Mouse (Mus musculus): ENCODE data around the gene Ptprq.

The Ptprq gene

DNA sequence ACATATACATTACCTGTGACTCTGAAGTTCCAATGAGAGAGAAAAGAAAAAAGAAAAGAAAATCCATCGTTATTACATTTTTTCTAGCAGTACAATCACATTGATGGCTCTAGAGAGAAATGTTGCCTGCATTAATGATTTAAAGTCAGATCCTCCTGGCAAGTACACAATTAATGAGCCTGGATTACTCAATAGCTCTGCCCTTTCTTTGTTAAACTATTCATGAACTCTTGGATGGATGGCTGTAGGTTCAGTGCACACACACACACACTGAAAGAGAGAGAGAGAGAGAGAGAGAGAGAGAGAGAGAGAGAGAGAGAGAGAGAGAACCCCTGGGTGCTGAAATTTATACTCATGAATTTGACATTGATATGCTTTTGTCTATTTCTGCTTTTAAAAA, at the start of gene Ptprq:
Ptprq (minus strand) TSS at position 246 of the 400 bp plus-strand sequence.
- DNase-seq (ENCODE audit: low spot score): no peak

DNA sequence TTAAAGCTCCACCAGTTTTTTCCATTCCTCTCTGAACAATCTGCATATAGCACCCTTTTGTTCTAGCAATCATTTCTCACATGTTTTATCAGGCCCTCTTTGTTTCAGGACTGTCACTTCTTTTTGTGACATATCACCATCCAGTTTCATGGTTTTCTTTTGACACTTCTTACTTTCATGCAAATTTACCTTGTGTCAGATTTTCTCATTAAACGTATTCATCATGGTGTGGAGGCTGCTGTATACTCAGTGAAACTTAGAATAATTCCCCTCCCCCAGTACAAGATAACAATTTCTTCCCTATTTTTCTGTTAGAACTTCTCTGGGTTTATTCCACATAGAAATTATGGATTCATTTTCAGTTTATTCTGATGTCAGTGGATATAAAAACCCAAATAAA, 39.8 kb upstream of the Ptprq start:
- no peak for DNase-seq (ENCODE audit: low spot score)

DNA sequence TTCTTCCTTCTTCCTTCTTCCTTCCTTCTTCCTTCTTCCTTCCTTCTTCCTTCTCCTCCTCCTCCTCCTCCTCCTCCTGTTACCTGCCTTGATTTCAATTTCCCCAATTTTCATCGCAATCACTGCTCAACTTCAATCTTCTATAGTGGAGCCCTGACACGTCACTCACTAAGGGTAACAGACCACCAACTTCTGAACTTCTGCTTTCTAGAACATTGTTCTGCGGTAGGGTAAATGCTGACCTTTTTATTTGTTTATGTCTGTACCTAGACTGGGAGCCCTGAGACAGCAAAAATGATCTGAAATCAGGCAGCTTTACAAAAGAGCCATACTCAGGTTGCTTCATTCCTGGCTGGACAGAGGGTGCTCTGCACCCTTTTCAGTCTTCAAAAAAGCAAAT, 33.6 kb upstream of the Ptprq start:
- no peak for DNase-seq (ENCODE audit: low spot score)

DNA sequence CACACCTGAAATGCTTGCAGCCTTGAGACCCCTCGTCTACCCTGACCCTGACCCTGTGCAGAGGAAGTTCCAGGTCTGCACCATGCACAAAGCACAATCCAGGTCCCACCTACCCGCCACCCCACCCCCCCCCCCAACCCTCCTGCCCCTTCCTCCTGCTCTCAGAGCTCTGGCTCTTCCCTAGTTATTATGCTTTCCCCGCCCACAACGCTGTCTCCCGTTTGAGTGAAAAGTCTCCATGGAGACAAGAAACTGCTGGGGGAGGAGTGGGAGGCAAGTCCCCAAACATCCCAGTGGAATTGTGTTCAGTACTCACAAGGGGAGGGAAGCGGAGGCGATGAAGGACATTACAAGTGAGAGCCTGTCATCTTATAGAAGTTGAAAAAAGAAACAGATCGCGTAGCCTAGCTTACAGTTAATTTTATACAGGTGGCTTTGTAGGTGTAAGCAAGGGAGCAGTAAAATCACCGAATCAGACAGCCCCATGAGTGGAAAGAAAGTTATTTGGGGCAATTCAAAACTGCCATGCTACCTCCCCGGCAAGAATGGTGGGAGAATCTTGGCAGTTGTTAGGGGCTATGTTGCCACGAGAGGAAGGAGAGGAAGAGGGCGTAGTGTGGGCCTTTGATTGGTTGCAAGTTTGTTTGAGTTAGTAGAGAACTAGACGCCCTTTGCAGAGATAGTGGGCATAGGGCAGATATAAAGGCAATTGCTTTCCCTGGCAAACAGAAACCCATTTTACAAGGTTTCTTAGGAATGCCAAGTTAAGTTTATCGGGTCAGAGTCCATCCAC, 32.7 kb upstream of the Ptprq start:
- DNase-seq (ENCODE audit: low spot score): no peak

DNA sequence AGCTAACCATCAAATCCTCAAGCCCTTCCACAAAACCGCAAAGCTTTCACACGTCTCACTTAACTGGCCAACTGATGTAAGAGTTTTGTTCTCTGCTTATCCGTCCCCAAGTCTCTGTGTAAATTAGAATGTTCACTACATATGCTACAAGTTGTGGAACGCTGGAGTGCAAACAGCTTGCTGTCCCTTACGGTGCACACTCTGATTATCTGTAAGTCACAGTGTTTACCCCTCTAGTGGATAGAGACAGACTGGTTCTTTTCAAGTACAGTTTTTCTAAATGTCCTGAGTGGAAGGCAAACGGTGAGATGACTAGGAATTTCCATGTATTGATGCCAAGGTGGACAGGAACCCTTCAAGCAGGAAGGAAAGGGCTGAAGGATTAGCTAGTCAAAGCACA, 32.1 kb upstream of the Ptprq start:
- no peak for DNase-seq (ENCODE audit: low spot score)

DNA sequence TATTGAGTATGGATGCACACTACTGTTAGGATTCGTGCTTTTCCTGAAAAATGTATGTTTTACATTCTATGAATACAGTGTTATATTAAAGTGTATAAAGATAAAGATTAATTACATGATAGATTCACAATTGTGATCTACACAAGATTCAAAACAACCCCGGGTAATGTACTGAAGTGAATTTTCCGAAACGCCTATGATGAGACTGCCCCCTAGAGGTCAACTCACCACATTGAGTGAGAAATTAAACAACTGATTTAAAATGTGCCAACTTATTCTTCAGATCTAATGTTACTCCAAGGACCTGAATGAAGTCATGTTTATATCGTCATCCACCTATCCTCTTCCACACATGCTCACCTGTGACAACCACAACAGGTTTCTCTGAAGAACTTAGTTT, 27.7 kb upstream of the Ptprq start:
- DNase-seq (ENCODE audit: low spot score): no peak

DNA sequence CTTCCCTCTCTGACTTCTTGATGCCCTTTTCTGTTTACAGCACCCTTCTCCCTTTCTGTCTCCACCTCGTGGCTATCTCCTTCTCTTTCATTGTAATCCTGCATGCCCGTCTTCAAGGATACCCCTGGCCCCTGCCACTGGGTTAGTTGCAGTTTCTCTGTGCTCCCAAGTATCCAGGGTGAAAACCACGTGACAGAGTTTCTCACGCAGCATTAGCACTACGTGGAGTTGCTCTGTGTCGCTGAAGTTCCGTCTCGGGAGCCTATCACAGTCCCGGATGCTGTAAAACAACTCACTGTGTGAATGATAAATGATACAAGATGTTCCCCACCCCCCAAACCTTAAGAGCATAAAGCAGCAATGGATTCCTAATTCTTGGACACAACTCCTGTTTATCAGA, 26.9 kb upstream of the Ptprq start:
- DNase-seq (ENCODE audit: low spot score): no peak

DNA sequence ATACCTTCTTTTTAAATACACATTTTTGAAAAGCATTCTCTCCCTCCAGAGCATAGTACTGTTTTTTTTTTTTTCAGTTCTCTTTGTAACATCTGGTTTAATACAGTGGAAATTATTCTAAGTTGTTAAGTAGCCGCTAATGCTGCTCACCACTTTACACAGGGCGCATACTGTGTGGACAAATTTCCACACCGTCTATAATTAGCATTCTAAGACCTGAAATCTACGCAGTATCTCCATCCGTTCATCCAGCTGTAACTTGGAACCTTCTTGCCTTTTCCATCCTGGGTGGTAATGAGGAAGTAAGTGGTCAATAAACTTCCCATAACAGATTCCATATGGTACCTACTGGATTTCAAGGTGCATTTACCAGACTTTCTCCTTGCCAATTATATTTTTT, 20.0 kb upstream of the Ptprq start:
- DNase-seq (ENCODE audit: low spot score): no peak

DNA sequence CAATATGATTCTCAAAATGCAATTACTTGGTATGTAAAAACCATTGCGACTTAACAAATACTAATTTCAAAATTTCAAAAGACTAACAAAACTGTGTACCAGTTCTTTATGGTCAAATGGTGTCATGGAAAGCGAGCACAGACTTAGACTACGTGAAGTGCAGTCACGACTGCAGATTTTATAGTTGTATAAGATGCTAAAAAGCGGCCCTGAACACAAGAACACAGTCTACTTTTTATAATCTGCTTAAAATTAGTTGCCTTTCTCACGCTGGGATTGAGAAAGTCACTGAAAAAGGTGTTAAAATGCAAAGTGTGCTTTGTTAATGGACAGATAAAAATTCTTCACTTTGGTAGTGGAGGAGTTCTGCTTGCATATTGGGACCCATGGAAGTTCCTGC, 17.9 kb upstream of the Ptprq start:
- DNase-seq (ENCODE audit: low spot score): no peak

DNA sequence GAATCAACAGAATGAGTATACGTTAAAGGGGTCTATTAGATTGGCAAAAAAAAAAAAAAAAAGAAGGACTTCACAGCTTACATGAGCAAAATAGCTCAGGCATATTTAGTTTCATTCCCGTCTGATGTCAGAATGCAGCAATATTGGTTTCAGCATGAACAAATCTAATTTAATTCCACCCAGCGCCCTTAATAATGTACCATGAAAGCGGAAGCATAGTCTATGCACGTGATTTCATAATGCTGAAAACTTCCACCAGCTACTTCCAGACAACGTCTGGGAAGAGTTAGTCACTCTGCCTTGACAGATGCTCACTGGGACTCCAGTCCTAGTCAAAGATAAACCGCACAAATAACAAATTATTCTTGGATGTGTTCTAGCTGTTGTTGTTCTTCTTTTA, 15.6 kb upstream of the Ptprq start:
- DNase-seq (ENCODE audit: low spot score): no peak

DNA sequence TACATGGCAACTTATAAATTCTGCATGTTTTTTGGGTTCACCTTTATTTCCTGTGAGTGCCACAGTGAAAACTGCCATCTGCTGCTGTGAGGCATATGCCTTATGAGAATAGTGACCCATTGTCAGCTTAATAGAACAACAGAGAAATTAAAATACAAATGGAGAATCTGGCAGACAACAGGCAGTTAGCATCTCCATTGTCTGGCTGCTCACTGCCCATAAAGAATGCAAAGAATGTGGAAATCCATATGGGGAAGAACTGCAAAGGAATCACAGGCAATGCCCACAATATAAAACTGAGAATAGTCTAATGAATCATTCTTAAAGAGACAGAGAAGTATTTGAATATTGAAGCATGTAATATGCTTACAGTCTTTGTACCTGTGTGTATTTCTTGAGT, 14.5 kb upstream of the Ptprq start:
- no peak for DNase-seq (ENCODE audit: low spot score)

DNA sequence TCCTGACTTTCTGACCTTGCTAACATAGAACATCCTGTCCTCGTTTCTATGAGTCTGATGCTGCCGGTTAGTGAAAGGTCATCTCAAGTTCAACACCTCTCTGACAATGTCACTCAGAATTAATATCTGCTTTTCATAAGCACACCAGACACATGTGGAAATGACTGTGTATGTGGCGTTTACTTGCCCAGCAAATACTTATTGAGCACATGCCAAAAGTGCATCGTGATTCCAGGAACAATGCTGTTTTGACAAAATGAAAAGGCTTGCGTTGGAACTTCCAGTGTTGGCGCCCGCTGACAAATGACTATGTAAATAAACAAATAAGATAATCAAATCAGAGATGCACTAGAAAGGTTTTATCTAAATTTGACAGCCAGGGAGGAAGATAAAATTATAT, 5.8 kb upstream of the Ptprq start:
- no peak for DNase-seq (ENCODE audit: low spot score)

DNA sequence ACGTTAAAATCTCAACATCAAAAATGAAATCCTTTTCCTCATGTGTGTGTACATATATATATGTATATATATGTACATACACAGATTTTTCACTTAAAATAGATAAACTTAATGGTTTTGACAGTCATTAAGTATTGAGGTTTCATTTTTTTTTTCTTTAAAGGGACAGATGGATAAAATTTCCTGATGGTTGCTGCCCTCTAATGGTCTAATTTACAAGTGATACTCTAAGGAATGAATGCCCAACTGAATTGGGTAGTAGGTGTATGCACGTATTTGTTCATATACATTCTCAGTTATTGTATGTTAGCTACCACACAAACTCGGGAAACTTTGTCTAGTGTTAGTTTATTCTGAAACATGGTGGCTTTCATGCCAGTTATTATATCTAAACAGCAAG, 15.4 kb downstream of the Ptprq start:
- no peak for DNase-seq (ENCODE audit: low spot score)

DNA sequence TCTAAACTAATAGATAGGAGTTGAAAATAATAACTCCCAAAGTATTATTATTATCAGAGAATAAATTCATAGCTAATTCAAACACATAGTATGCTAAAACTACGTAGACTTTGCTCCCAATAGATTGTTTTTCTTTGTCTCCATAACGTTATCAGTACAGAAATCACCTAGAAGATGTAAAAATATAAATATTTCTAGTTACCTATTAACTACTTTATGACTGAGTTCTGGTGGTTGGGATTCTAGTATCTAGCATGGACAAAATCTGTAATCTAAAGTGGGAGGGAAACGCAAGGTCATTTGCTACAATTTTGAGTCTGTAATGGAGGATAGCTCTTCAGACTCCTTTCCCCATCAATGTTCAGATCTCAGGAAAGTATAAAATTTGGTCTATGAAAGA, 18.9 kb downstream of the Ptprq start:
- DNase-seq (ENCODE audit: low spot score): no peak

DNA sequence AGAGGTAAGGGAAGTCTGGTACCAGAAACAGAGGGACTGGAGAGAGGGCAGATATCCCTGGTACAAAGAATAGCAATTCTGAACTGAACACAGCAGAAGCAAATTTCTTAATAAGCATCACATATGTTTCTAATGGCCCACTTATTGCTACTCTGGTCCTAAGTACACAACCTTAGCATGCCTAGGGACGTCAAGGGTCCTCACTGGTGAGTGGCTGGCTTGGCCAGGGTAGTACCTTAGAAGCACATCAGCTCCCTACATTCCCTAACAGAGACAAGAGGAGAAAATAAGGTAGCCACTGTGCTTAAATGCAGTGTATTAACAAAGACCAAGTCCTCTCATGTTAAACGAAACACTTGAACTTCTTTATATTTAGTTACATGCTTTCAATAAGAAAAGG, 21.1 kb downstream of the Ptprq start:
- DNase-seq (ENCODE audit: low spot score): no peak

DNA sequence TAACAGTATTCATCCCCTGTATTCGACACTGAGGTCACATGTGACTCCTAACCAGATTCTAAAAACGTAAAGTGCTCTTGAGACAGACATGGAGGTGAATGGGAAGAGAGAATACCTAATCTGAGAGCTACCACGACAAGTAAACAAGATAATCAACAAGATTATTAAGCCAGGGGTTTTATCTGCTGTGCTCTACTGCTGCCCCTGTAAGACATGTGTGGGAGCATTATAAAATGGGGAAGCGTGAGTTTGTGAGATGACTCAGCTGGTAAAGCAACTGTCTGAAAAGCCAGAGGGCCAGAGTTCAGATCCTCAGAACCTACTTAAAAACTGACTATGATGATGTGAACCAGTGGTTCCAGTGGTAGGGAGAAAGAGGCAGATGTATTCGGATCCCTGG, 22.7 kb downstream of the Ptprq start:
- DNase-seq (ENCODE audit: low spot score): no peak

DNA sequence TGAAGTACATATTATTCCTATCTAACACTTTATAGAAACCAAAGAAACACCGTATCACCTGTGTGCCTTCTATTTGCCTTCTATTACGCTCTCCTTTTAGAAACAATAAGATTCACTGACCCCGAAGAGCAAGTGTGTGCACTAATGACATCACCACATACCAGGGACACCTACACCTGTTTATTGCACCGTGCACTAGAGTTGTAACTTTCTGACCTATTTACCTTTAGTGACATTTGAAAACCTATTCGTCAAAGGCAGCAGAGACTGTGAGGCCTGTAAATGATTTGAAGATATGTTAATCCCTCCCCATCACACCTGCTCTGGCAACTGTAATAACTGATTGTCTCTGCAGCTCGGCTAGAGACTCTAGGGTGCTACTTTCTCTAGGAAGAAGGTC, 32.5 kb downstream of the Ptprq start:
- DNase-seq (ENCODE audit: low spot score): no peak

DNA sequence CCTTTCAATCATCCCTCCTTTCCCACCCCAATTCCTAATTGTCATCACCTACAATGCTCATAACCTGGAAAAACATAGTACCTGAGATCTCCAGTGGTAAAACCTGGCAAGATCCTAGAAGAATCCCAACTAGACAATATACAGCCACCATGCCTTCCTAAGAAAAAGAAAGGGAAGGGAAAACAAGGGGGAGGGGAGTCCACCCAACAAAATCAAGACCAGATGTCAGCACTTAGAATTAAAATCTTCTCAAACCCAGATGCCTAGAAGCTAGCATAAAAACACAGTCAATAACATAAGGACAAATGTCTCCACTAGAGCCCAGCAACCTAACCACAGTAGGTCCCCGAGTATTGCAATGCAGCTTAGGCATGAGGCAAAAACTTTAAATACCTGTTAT, 43.9 kb downstream of the Ptprq start:
- DNase-seq (ENCODE audit: low spot score): no peak

DNA sequence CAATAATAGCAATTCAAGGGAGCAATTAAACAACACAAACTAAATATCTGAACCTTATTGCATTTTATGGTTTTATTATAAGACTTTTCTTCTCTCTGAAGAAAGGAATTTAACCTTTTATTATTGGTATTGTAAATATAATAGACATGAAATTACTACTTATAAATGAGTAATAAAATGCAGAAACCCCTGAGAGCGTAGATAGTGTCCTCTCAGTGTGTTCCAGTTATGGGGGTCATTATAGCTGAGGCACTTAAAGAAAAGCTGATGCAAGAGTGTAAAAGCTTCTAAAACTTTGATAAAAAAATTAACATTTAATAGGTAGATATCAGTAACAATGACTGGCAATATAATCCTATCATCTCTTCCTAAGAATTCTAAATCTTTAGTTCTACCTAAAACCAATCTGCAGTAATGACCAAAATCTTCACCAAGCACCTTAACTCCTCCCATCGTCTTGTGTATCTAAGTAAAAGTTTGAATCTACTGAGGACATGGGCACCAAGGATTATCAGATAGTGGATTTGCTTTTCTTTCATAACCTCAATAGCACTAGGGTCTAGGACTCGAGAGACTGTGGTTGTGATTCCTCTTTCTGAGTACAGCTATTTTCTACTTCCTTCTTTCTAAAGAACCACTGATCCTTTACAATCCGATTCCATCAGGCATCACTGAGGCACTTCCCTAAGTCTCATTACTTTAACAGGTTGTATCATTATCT, 51.3 kb downstream of the Ptprq start:
- DNase-seq (ENCODE audit: low spot score): no peak

DNA sequence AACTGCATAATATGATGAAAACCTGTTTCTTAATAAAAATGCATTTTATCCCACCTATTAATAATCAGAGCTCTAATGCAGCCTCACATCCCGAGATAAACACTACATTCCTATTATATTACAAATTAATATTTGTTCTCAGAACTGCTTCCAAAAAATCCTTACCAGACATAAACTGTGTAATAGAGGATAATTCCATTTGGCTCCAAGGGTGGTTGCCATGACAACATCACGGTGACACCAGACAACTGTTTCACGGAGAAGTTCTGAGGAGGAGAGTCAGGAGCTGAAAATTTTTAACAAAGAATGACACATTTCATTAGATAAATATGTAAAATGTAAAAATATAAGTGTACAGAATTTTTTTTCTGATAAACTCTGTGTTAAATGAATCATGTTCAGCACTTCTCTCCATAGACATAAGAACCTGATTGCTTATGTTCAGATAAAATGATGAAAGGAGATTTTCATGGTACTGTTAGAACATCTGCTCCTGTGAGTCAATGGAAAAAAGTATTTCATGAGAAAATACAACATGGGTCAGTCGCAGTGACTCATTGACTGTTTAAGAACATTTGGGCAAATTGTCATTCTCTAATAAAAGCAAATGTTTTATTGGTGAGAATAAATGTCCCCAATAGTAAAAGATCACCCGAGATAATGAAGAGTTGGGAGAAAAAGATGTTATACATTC, 57.3 kb downstream of the Ptprq start:
- peak; percentile 43 for DNase-seq (ENCODE audit: low spot score)

DNA sequence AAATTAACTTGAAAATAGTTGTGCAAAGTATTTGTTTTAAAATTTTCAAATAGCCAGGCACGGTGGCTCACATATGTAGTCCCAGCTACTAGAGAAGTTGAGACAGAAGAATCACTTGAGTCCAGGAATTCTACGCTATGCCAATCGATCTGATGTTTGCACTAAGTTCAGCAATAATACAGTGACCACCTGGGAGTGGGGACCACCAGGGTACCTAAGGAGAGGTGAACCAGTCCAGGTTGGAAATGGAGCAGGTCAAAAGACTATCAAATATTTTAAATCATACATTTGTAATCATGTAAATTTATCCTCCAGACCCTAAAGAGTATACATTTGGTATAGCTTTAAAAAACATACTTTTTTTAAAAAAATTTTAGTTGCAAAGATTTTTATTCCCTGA, 57.9 kb downstream of the Ptprq start:
- DNase-seq (ENCODE audit: low spot score): no peak

DNA sequence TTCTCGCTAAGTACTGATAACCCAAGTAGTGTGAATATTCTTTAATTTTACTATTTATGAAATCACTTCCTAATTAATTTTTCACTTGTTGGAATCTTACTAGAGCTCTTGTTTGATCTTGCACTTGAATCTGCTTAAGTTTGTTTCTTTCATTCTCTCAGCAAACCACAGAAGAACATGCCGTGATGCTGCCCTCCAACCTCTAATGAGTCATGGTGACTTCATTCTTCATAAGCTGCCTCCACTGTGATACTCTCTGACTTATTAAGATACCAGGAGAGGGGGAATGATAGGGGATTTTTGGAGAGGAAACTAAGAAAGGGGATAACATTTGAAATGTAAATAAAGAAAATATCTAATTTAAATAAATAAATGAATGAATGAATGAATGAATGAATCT, 60.7 kb downstream of the Ptprq start:
- no peak for DNase-seq (ENCODE audit: low spot score)

DNA sequence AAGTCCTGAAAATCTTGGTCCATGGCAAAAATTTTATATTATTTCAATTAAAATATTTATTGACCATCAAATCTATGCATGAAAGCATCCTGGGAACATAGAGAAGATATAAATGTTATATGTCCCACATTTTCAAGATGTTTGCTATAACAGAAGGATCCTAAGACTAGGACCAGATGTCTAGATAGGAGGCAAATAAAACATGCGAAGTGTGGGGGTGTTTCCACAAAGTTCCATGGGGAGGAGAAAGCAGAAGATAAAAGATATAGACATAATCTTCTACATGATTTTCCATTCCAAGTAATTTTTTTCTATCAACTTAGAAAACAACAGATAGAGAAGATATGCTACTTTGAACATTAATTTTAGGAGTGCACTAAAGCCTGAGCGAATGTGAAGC, 70.2 kb downstream of the Ptprq start:
- DNase-seq (ENCODE audit: low spot score): no peak

Measured in urinary bladder, postnatal 25 days (tissue).